Mouse (Mus musculus): Measurements from ENCODE around the gene Grm2. TPM values are rescaled to one million over a fixed set of nuclear protein-coding genes. Genes with fewer than 3 reads are reported as not detected.

Gene Grm2
- total RNA-seq, 2 experiments from 2014 or later = 63.9 to 84.0 TPM

Other genes with a start within 250 kb of the Grm2 start
- 100 to 1,000 TPM; 262 to 288 TPM for gene Rpl29, start 226.6 kb downstream of the Grm2 start, total RNA-seq (2021)
- 10 to 100 TPM; 12.6 to 13.1 TPM for gene Acy1, start 217.8 kb downstream of the Grm2 start, total RNA-seq (2021)
- gene Abhd14b, start 208.6 kb downstream of the Grm2 start, total RNA-seq (2021) = 10 to 100 TPM in 1 of 2 experiments, 1 to 10 TPM in 1; 9.9 to 12.6 TPM
- gene Abhd14a, start 208.4 kb downstream of the Grm2 start, total RNA-seq (2021) = 10 to 100 TPM; 38.2 to 41.5 TPM
- 100 to 1,000 TPM; 178 to 202 TPM for gene Pcbp4, start 202.8 kb downstream of the Grm2 start, total RNA-seq (2021)
- gene Gpr62, start 190.1 kb downstream of the Grm2 start, total RNA-seq (2021) = 10 to 100 TPM; 14.0 to 14.7 TPM
- 10 to 100 TPM; 30.9 to 34.9 TPM for gene Rrp9, start 180.1 kb downstream of the Grm2 start, total RNA-seq (2021)
- gene Parp3, start 179.1 kb downstream of the Grm2 start, total RNA-seq (2021) = 1 to 10 TPM; 3.2 to 4.7 TPM
- not detected for gene Iqcf1, start 156.1 kb downstream of the Grm2 start, total RNA-seq (2021)
- not detected for gene Iqcf5, start 141.5 kb downstream of the Grm2 start, total RNA-seq (2021)
- not detected for gene Iqcf3, start 94.5 kb downstream of the Grm2 start, total RNA-seq (2021)
- gene Iqcf4, start 85.1 kb downstream of the Grm2 start, total RNA-seq (2021) = not detected
- not detected for gene Iqcf6, start 29.5 kb downstream of the Grm2 start, total RNA-seq (2021)
- 100 to 1,000 TPM; 102 to 104 TPM for gene Tex264, start 29.8 kb upstream of the Grm2 start, total RNA-seq (2021)
- 10 to 100 TPM; 14.2 to 17.6 TPM for gene Rad54l2, start 133.1 kb upstream of the Grm2 start, total RNA-seq (2021)
- 10 to 100 TPM; 28.5 to 29.4 TPM for gene Dcaf1, start 165.8 kb upstream of the Grm2 start, total RNA-seq (2021)
- gene Rbm15b, start 231.3 kb upstream of the Grm2 start, total RNA-seq (2021) = 10 to 100 TPM; 50.1 to 51.6 TPM
- gene Manf, start 235.9 kb upstream of the Grm2 start, total RNA-seq (2021) = 100 to 1,000 TPM; 112 to 146 TPM

Data from layer of hippocampus, postnatal 25 days (tissue).